Mouse (Mus musculus) cerebellum, adult 2 months (tissue): Measurements from ENCODE around the gene Mfsd13b. TPM values are rescaled to one million over a fixed set of nuclear protein-coding genes. Genes with fewer than 3 reads are reported as not detected.

Source experiments
- DNase-seq, 2 experiments: peaks; one replicate each; pipeline ENCODE4 v3.0.0; 2021
- H3K27ac ChIP-seq: fragments of 200-500 bp; 2 replicates; pipeline ENCODE4 v1.5.1; 2012; ENCODE audit warnings: low read length, control low read depth, inconsistent platforms; ENCODE audit not compliant: insufficient read depth
- H3K27me3 ChIP-seq: fragments of 200-500 bp; 2 replicates; pipeline ENCODE4 v1.6.1; 2012; ENCODE audit warnings: inconsistent platforms, mild to moderate bottlenecking, low read length, moderate library complexity; ENCODE audit not compliant: control insufficient read depth, insufficient read depth
- H3K4me1 ChIP-seq: fragments of 200-500 bp; 2 replicates; pipeline ENCODE4 v1.6.1; 2011; ENCODE audit warnings: low read length; ENCODE audit not compliant: control insufficient read depth, insufficient read depth
- H3K4me3 ChIP-seq: fragments of 200-500 bp; replicated peaks from 2 replicates; pipeline ENCODE3; 2011; ENCODE audit warnings: mild to moderate bottlenecking, low read depth, low read length, control low read depth; ENCODE audit not compliant: insufficient read depth
- CTCF ChIP-seq: fragments of 200-500 bp; IDR thresholded peaks from 2 replicates; pipeline ENCODE4 v1.5.1; 2011; ENCODE audit warnings: low read depth, mild to moderate bottlenecking, control low read depth, low read length, moderate library complexity, borderline replicate concordance; ENCODE audit not compliant: insufficient read depth
- POLR2A ChIP-seq: fragments of 200-500 bp; IDR thresholded peaks from 2 replicates; pipeline ENCODE4 v1.6.1; 2011; ENCODE audit warnings: low read length, control low read depth, borderline replicate concordance; ENCODE audit not compliant: insufficient read depth
- WGBS: fragments of 180-500 bp; shearing (Covaris S2); methylation state at CpG from one replicate; pipeline ENCODE4 v1.1.7; 2018; 5-methylcytosine and 5-hydroxymethylcytosine counted together
- polyA plus RNA-seq: library from polyadenylated mRNA; depleted of rRNA; stranded (reverse); fragments of >200 nt; gene quantifications from 2 replicates; pipeline ENCODE4 v1.2.3, GENCODE M21; 2012

Mfsd13b gene
- polyA plus RNA-seq, 1 experiment, result 0.61 TPM

DNA sequence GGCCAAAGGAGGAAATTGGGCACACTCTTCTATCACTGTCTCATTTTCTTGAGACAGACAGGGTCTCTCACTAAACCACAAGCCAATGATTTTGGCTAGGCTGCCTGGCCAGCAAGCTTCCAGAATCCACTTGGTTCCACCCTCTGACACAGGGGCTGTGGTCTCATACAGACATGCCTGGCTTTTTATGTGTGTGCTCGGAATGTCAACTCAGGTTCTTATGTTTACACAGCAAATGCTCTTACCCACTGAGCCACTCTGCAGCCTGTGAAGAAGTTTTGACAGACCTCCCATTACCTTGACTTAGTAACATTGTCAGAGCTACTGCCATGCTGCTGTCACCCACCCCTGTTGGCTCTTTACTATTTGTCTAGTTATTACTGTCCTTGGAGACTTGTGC, 59.7 kb downstream of the Mfsd13b start:
- 93% methylated on average over 1 of the region's 1 CpGs for WGBS
- no peak for DNase-seq
- H3K27ac ChIP-seq, result no peak overlapping the region
- TF ChIP-seq CTCF (no peak), POLR2A (no peak)
- 0 out of 2 replicates have a peak, but pooled peaks cover 3% of the 10 kb centered on the region for H3K4me1 ChIP-seq
- no peak overlapping the region for H3K4me3 ChIP-seq
- no peaks in the 10 kb centered on the region for H3K27me3 ChIP-seq

GRCm38 (mm10) chr7:121043004-121043403, 60.7 kb downstream of the Mfsd13b start:
- no peaks in the 10 kb centered on the region for H3K27me3 ChIP-seq
- 94% methylated on average over 3 of the region's 3 CpGs for WGBS

GRCm38 (mm10) chr7:121043510-121043909, 61.2 kb downstream of the Mfsd13b start:
- TF ChIP-seq POLR2A (no peak), CTCF (no peak)
- H3K27me3 ChIP-seq, result no peaks in the 10 kb centered on the region
- H3K4me3 ChIP-seq, result no peak overlapping the region
- DNase-seq, result no peak
- H3K4me1 ChIP-seq, result 0 out of 2 replicates have a peak, but pooled peaks cover 3% of the 10 kb centered on the region
- H3K27ac ChIP-seq, result no peak overlapping the region
- WGBS, result 87% methylated on average over 1 of the region's 1 CpGs

More at GRCm38 (mm10) chr7:121043004-121043403, 60.7 kb downstream of the Mfsd13b start:
- Histone ChIP-seq H3K27ac (no peak overlapping the region), H3K4me1 (0 out of 2 replicates have a peak, but pooled peaks cover 3% of the 10 kb centered on the region), H3K4me3 (no peak overlapping the region)
- DNase-seq, result no peak
- TF ChIP-seq POLR2A, result no peak
- TF ChIP-seq CTCF, result no peak

DNA sequence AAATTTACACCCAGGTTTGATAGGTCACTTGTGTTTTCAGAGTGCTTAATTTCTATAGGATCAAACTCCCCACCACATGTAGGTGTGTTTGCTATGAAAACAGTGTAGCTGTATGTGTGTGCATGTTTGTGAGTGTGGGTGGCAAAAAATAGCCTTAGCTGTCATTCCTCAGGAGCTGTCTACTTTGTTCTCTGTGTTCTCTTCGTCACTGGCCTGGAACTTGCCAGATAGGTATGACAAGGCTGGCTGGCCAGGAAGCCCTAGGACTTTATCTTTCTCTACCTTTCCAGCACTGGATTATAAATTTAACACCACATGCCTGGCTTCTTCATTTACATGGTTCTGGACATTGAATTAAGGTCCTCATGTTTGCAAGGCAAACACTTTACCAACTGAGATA, 61.9 kb downstream of the Mfsd13b start:
- DNase-seq, result no peak
- Histone ChIP-seq H3K4me3 (no peak overlapping the region), H3K27ac (no peak overlapping the region), H3K27me3 (no peaks in the 10 kb centered on the region), H3K4me1 (0 out of 2 replicates have a peak, but pooled peaks cover 3% of the 10 kb centered on the region)
- no peak for TF ChIP-seq CTCF
- TF ChIP-seq POLR2A, result no peak
- WGBS, result 42% methylated on average over 1 of the region's 1 CpGs

DNA sequence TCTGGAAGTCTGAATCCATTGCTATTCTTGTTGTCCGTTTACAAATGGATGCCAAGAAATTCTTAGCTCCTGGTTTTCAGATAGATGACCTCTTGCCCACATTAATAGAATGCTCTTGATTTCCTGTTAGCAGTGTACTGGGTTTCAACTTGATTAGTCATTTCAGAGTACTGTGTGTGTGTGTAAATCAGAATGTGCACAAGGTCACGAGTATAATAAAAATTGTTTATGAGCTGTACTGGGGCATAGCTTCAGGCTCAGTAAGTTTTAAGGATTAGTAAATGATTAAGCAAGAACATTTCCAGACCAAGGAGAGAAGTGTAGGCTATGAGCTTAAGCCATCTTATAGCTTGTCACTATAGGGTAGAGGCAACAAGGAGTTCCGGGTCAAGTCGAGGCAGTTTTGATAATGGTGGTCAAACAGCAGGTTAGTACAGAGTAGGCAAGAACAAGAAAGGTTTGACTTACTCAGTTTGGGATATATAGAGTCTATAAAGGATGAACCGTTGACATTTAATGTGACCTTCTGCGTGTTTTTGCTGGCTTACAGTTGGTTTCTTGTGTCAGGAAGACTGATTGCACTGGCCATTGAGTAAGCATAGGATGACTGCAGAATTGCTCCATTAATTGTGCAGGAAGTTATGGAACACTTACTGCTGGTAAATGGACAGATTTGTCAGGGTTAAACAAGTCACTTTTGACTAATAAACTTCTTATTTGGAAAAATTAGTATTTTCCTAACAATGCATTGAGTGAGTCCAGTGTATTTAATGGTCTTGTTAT, 63.6 kb downstream of the Mfsd13b start:
- no peak for DNase-seq
- no peaks in the 10 kb centered on the region for H3K27me3 ChIP-seq
- no peaks in the 10 kb centered on the region for H3K4me1 ChIP-seq
- TF ChIP-seq CTCF (no peak), POLR2A (no peak)
- H3K27ac ChIP-seq, result no peak overlapping the region
- no peak overlapping the region for H3K4me3 ChIP-seq
- 93% methylated on average over 6 of the region's 6 CpGs for WGBS

- Histone ChIP-seq H3K4me1 (no peaks in the 10 kb centered on the region), H3K27ac (no peak overlapping the region), H3K27me3 (no peaks in the 10 kb centered on the region), H3K4me3 (no peak overlapping the region)
- no peak for DNase-seq
- 97% methylated on average over 2 of the region's 2 CpGs for WGBS
- TF ChIP-seq POLR2A, result no peak
- TF ChIP-seq CTCF, result no peak
Measured at GRCm38 (mm10) chr7:121047624-121048023, 65.3 kb downstream of the Mfsd13b start.

DNA sequence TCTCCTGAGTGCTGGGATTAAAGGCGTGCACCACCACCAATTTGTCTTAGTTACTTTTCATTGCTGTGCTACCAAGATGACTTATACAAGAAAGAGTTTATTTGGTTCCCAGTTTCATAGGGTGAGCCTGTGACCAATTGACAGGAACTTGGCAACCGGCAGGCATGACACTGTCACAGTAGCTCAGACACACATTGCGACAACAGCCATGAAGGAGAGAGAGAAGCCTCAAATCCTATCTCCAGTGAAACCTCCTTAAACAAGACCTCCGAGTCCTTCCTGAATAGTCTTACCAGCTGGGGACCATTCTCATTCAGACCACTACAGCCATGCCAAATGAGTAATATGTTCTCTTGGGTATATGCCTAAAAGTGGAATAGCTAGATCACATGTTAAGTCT, 70.8 kb downstream of the Mfsd13b start:
- H3K27me3 ChIP-seq, result no peaks in the 10 kb centered on the region
- no peak for DNase-seq
- H3K27ac ChIP-seq, result no peak overlapping the region
- no peak overlapping the region for H3K4me3 ChIP-seq
- WGBS, result 59% methylated on average over 4 of the region's 4 CpGs
- no peak for TF ChIP-seq CTCF
- no peak for TF ChIP-seq POLR2A
- no peaks in the 10 kb centered on the region for H3K4me1 ChIP-seq
